Mouse (Mus musculus) C3H10T1/2 (cell line): Measurements from ENCODE around the gene Speer3. TPM values are rescaled to one million over a fixed set of nuclear protein-coding genes. Genes with fewer than 3 reads are reported as not detected.

Experiments
- polyA plus RNA-seq, 2 experiments: library from polyadenylated mRNA; unstranded; fragments of >200 nt; fragmentation: generic; extraction: Trizol; gene quantifications; one replicate each; pipeline ENCODE4 v1.2.1; 2012; ENCODE audit warnings: missing spikeins in 2 of 2

Gene Speer3
- polyA plus RNA-seq = not detected

DNA sequence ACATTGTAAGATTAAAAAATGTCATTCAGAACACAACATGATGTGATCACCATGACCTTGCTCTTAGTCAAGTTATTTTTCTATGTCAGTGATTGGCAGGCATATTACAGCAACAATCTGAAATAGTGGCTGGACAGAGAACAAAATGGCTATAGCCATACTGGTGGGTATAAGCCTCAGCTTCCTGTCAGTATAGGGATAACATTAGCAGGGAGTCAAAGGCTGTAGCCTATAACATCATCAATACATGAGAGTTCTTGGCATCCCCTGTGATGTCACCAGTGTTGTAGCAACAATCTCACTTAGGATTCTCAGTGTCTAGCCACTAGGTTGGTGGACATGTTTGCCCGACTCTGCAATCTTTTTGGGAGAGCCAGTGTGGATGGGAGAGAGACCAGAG lies at the start of gene Speer3:
Speer3 (plus strand) TSS at position 301 of the 400 bp plus-strand sequence.

Other genes with a start within 250 kb of the Speer3 start
- not detected for gene Sema3e, start 233.7 kb downstream of the Speer3 start, polyA plus RNA-seq